Mouse (Mus musculus) heart, embryonic 15.5 days (tissue): Measurements from ENCODE around the gene Tnfaip2. TPM values are rescaled to one million over a fixed set of nuclear protein-coding genes. Genes with fewer than 3 reads are reported as not detected.
A peak's percentile ranks its signal among the peaks of the same experiment; 100 is the strongest.

Experiments used
- ATAC-seq: fragments of 200-750 bp; cut with Nextera tagmentation; replicated peaks from 2 replicates; pipeline ENCODE4 v1.8.0; 2017; ENCODE audit warnings: low read depth, moderate TSS enrichment; ENCODE audit not compliant: insufficient number of reproducible peaks, insufficient read depth, low FRiP score
- H3K27ac ChIP-seq: fragments of 300-500 bp; sonication (generic); 2 replicates; pipeline ENCODE4 v1.5.1; 2015; ENCODE audit warnings: mild to moderate bottlenecking, inconsistent platforms
- H3K27me3 ChIP-seq: fragments of 300-500 bp; sonication (generic); 2 replicates; pipeline ENCODE4 v1.6.1; 2015; ENCODE audit warnings: inconsistent platforms
- H3K36me3 ChIP-seq: fragments of 300-500 bp; sonication (generic); 2 replicates; pipeline ENCODE4 v1.6.1; 2015; ENCODE audit warnings: mild to moderate bottlenecking, inconsistent platforms
- H3K4me1 ChIP-seq: fragments of 300-500 bp; sonication (generic); replicated peaks from 2 replicates; pipeline ENCODE4 v1.6.1; 2015; ENCODE audit warnings: inconsistent platforms
- H3K4me2 ChIP-seq: fragments of 300-500 bp; sonication (generic); 2 replicates; pipeline ENCODE4 v1.6.1; 2015; ENCODE audit warnings: inconsistent platforms, mild to moderate bottlenecking, moderate library complexity
- H3K4me3 ChIP-seq: fragments of 300-500 bp; sonication (generic); 2 replicates; pipeline ENCODE4 v1.5.1; 2015; ENCODE audit warnings: mild to moderate bottlenecking, inconsistent platforms
- H3K9ac ChIP-seq: fragments of 300-500 bp; sonication (generic); 2 replicates; pipeline ENCODE4 v1.6.1; 2015; ENCODE audit warnings: mild to moderate bottlenecking, inconsistent platforms
- H3K9me3 ChIP-seq: fragments of 300-500 bp; sonication (generic); replicated peaks from 2 replicates; pipeline ENCODE4 v1.6.1; 2016; ENCODE audit warnings: inconsistent platforms
- whole genome bisulfite sequencing: fragments of 180-500 bp; shearing (Covaris S2); methylation state at CpG from one replicate; pipeline ENCODE4 v1.1.7; 2015; ENCODE audit warnings: mixed read lengths; 5-methylcytosine and 5-hydroxymethylcytosine counted together
- polyA plus RNA-seq: library from polyadenylated mRNA; unstranded; fragments of >200 nt; fragmentation: Nextera tagmentation; extraction: Ambion mirVana; gene quantifications from 2 replicates; pipeline ENCODE4 v1.2.1, GENCODE M21; 2015

Gene Tnfaip2
- polyA plus RNA-seq = 4.8 and 8.1 TPM in 2 replicates

- peaks cover 35% of the 10 kb centered on the region for H3K4me1 ChIP-seq
Measured at GRCm38 (mm10) chr12:111442309-111443010, at the start of gene Tnfaip2. Gene Tnfaip2, plus strand, starts transcription at chr12:111442469.

GRCm38 (mm10) chr12:111394008-111394407, 48.3 kb upstream of the Tnfaip2 start:
- Histone ChIP-seq H3K27ac (no peak overlapping the region), H3K27me3 (no peaks in the 10 kb centered on the region), H3K36me3 (no peaks in the 10 kb centered on the region), H3K9ac (no peak overlapping the region), H3K9me3 (no peaks in the 10 kb centered on the region), H3K4me2 (no peak overlapping the region), H3K4me1 (peaks cover 11% of the 10 kb centered on the region), H3K4me3 (no peak overlapping the region)
- WGBS = 78% methylated on average over 6 of the region's 6 CpGs
- ATAC-seq = no peak

More at GRCm38 (mm10) chr12:111442309-111443010, at the start of gene Tnfaip2:
- peak within 1 kb of the TSS; percentile 56 for H3K9ac ChIP-seq
- no peaks in the 10 kb centered on the region for H3K9me3 ChIP-seq
- H3K4me2 ChIP-seq = peak within 1 kb of the TSS; percentile 72
- ATAC-seq = peak; percentile 81
- peak within 1 kb of the TSS; percentile 49 for H3K4me3 ChIP-seq
- 1% methylated on average over 48 of the region's 48 CpGs for WGBS
- peaks cover 85% of the 10 kb centered on the region for H3K27me3 ChIP-seq
- H3K27ac ChIP-seq = peak within 1 kb of the TSS; percentile 24; the same call in 1 of the 2 replicates
- H3K36me3 ChIP-seq = no peaks in the 10 kb centered on the region

GRCm38 (mm10) chr12:111396997-111397396, 45.3 kb upstream of the Tnfaip2 start:
- Histone ChIP-seq H3K4me3 (no peak overlapping the region), H3K36me3 (no peaks in the 10 kb centered on the region), H3K27ac (peak overlapping the region; percentile 21; the same call in 1 of the 2 replicates), H3K9ac (no peak overlapping the region), H3K4me1 (peaks cover 15% of the 10 kb centered on the region), H3K9me3 (no peaks in the 10 kb centered on the region), H3K27me3 (peaks cover 8% of the 10 kb centered on the region; the same call in 1 of the 2 replicates), H3K4me2 (no peak overlapping the region)
- no peak for ATAC-seq
- WGBS = 49% methylated on average over 5 of the region's 5 CpGs

- Histone ChIP-seq H3K4me3 (no peak overlapping the region), H3K27me3 (peaks cover 21% of the 10 kb centered on the region), H3K27ac (no peak overlapping the region), H3K9me3 (no peaks in the 10 kb centered on the region), H3K4me1 (peaks cover 19% of the 10 kb centered on the region), H3K4me2 (0 out of 2 replicates have a peak overlapping the region, but pooled peaks have one; percentile 14), H3K36me3 (no peaks in the 10 kb centered on the region), H3K9ac (no peak overlapping the region)
- 0 out of 2 replicates have a peak, but pooled peaks have one; percentile 45 for ATAC-seq
- WGBS = 21% methylated on average over 15 of the region's 15 CpGs
Measured at GRCm38 (mm10) chr12:111401454-111402184, 40.6 kb upstream of the Tnfaip2 start.

- WGBS = 55% methylated on average over 10 of the region's 10 CpGs
- Histone ChIP-seq H3K27me3 (peaks cover 47% of the 10 kb centered on the region), H3K4me2 (no peak overlapping the region), H3K9ac (no peak overlapping the region), H3K27ac (no peak overlapping the region), H3K36me3 (no peaks in the 10 kb centered on the region), H3K4me1 (peaks cover 14% of the 10 kb centered on the region), H3K4me3 (no peak overlapping the region), H3K9me3 (no peaks in the 10 kb centered on the region)
- ATAC-seq = no peak
Measured at GRCm38 (mm10) chr12:111404880-111405279, 37.4 kb upstream of the Tnfaip2 start.

- Histone ChIP-seq H3K27me3 (peaks cover 44% of the 10 kb centered on the region), H3K9me3 (no peaks in the 10 kb centered on the region), H3K4me3 (peak within 1 kb of the TSS; percentile 30), H3K4me1 (peaks cover 15% of the 10 kb centered on the region), H3K36me3 (no peaks in the 10 kb centered on the region), H3K27ac (no peak within 1 kb of the TSS), H3K9ac (0 out of 2 replicates have a peak within 1 kb of the TSS, but pooled peaks have one; percentile 38), H3K4me2 (peak within 1 kb of the TSS; percentile 56)
- ATAC-seq = 0 out of 2 replicates have a peak, but pooled peaks have one; percentile 15
- 2% methylated on average over 24 of the region's 24 CpGs for WGBS
Measured at GRCm38 (mm10) chr12:111406622-111407021, 35.6 kb upstream of the Tnfaip2 start, which contains the start of gene Lbhd2. Gene Lbhd2, plus strand, starts transcription at chr12:111406809.

- ATAC-seq = no peak
- H3K9me3 ChIP-seq = no peaks in the 10 kb centered on the region
- H3K36me3 ChIP-seq = no peaks in the 10 kb centered on the region
- H3K27ac ChIP-seq = no peak overlapping the region
- H3K27me3 ChIP-seq = peaks cover 37% of the 10 kb centered on the region
- peaks cover 34% of the 10 kb centered on the region for H3K4me1 ChIP-seq
- 50% methylated on average over 5 of the region's 5 CpGs for WGBS
- no peak overlapping the region for H3K4me2 ChIP-seq
- H3K9ac ChIP-seq = no peak overlapping the region
- H3K4me3 ChIP-seq = no peak overlapping the region
Measured at GRCm38 (mm10) chr12:111409583-111409982, 32.7 kb upstream of the Tnfaip2 start.

GRCm38 (mm10) chr12:111411631-111412355, 30.5 kb upstream of the Tnfaip2 start:
- WGBS = 75% methylated on average over 8 of the region's 8 CpGs
- ATAC-seq = no peak
- peak overlapping the region; percentile 85 for H3K27ac ChIP-seq
- H3K9ac ChIP-seq = no peak overlapping the region
- H3K4me2 ChIP-seq = no peak overlapping the region
- H3K4me1 ChIP-seq = peaks cover 33% of the 10 kb centered on the region
- H3K9me3 ChIP-seq = no peaks in the 10 kb centered on the region
- H3K36me3 ChIP-seq = no peaks in the 10 kb centered on the region
- H3K27me3 ChIP-seq = peaks cover 25% of the 10 kb centered on the region
- H3K4me3 ChIP-seq = no peak overlapping the region

GRCm38 (mm10) chr12:111412581-111413284, 29.5 kb upstream of the Tnfaip2 start:
- peak overlapping the region; percentile 51 for H3K4me3 ChIP-seq
- peak overlapping the region; percentile 83 for H3K4me2 ChIP-seq
- H3K9me3 ChIP-seq = no peaks in the 10 kb centered on the region
- WGBS = 12% methylated on average over 12 of the region's 12 CpGs
- no peaks in the 10 kb centered on the region for H3K36me3 ChIP-seq
- H3K27me3 ChIP-seq = peaks cover 16% of the 10 kb centered on the region
- peak overlapping the region; percentile 63 for H3K9ac ChIP-seq
- H3K27ac ChIP-seq = peak overlapping the region; percentile 85
- ATAC-seq = peak; percentile 23
- peaks cover 38% of the 10 kb centered on the region for H3K4me1 ChIP-seq

GRCm38 (mm10) chr12:111413300-111413699, 29.0 kb upstream of the Tnfaip2 start:
- Histone ChIP-seq H3K4me3 (peak overlapping the region; percentile 51), H3K36me3 (no peaks in the 10 kb centered on the region), H3K9me3 (no peaks in the 10 kb centered on the region), H3K4me1 (peaks cover 38% of the 10 kb centered on the region), H3K9ac (peak overlapping the region; percentile 63), H3K4me2 (peak overlapping the region; percentile 83), H3K27ac (peak overlapping the region; percentile 85), H3K27me3 (peaks cover 11% of the 10 kb centered on the region; the same call in 1 of the 2 replicates)
- WGBS = 2% methylated on average over 21 of the region's 21 CpGs
- ATAC-seq = peak; percentile 82
